Mouse (Mus musculus) heart, embryonic 15.5 days (tissue): ENCODE data around the gene Auts2. TPM values are rescaled to one million over a fixed set of nuclear protein-coding genes. Genes with fewer than 3 reads are reported as not detected.

Source experiments
- ATAC-seq: fragments of 200-750 bp; cut with Nextera tagmentation; replicated peaks from 2 replicates; pipeline ENCODE4 v1.8.0; 2017; ENCODE audit warnings: low read depth, moderate TSS enrichment; ENCODE audit not compliant: insufficient number of reproducible peaks, insufficient read depth, low FRiP score
- H3K27ac ChIP-seq: fragments of 300-500 bp; sonication (generic); 2 replicates; pipeline ENCODE4 v1.5.1; 2015; ENCODE audit warnings: mild to moderate bottlenecking, inconsistent platforms
- H3K27me3 ChIP-seq: fragments of 300-500 bp; sonication (generic); 2 replicates; pipeline ENCODE4 v1.6.1; 2015; ENCODE audit warnings: inconsistent platforms
- H3K36me3 ChIP-seq: fragments of 300-500 bp; sonication (generic); 2 replicates; pipeline ENCODE4 v1.6.1; 2015; ENCODE audit warnings: mild to moderate bottlenecking, inconsistent platforms
- H3K4me1 ChIP-seq: fragments of 300-500 bp; sonication (generic); replicated peaks from 2 replicates; pipeline ENCODE4 v1.6.1; 2015; ENCODE audit warnings: inconsistent platforms
- H3K4me2 ChIP-seq: fragments of 300-500 bp; sonication (generic); 2 replicates; pipeline ENCODE4 v1.6.1; 2015; ENCODE audit warnings: inconsistent platforms, mild to moderate bottlenecking, moderate library complexity
- H3K4me3 ChIP-seq: fragments of 300-500 bp; sonication (generic); 2 replicates; pipeline ENCODE4 v1.5.1; 2015; ENCODE audit warnings: mild to moderate bottlenecking, inconsistent platforms
- H3K9ac ChIP-seq: fragments of 300-500 bp; sonication (generic); 2 replicates; pipeline ENCODE4 v1.6.1; 2015; ENCODE audit warnings: mild to moderate bottlenecking, inconsistent platforms
- H3K9me3 ChIP-seq: fragments of 300-500 bp; sonication (generic); replicated peaks from 2 replicates; pipeline ENCODE4 v1.6.1; 2016; ENCODE audit warnings: inconsistent platforms
- WGBS: fragments of 180-500 bp; shearing (Covaris S2); methylation state at CpG from one replicate; pipeline ENCODE4 v1.1.7; 2015; ENCODE audit warnings: mixed read lengths; 5-methylcytosine and 5-hydroxymethylcytosine counted together
- polyA plus RNA-seq: library from polyadenylated mRNA; unstranded; fragments of >200 nt; fragmentation: Nextera tagmentation; extraction: Ambion mirVana; gene quantifications from 2 replicates; pipeline ENCODE4 v1.2.1, GENCODE M21; 2015

The Auts2 gene
- polyA plus RNA-seq, 1 experiment from 2014 or later = 12.9 TPM

- WGBS = 63% methylated on average over 4 of the region's 4 CpGs
- peaks cover 23% of the 10 kb centered on the region for H3K4me1 ChIP-seq
- H3K27ac ChIP-seq = no peak overlapping the region
- no peak overlapping the region for H3K4me2 ChIP-seq
- H3K9me3 ChIP-seq = no peaks in the 10 kb centered on the region
- H3K27me3 ChIP-seq = no peaks in the 10 kb centered on the region
- ATAC-seq = no peak
- H3K36me3 ChIP-seq = no peaks in the 10 kb centered on the region
- H3K9ac ChIP-seq = no peak overlapping the region
- H3K4me3 ChIP-seq = no peak overlapping the region
Measured at GRCm38 (mm10) chr5:131729456-131729855, 813.7 kb downstream of the Auts2 start.

- ATAC-seq = peak; percentile 75
- 56% methylated on average over 4 of the region's 4 CpGs for WGBS
- H3K9ac ChIP-seq = no peak overlapping the region
- no peaks in the 10 kb centered on the region for H3K9me3 ChIP-seq
- no peaks in the 10 kb centered on the region for H3K36me3 ChIP-seq
- peaks cover 15% of the 10 kb centered on the region for H3K4me1 ChIP-seq
- no peak overlapping the region for H3K4me2 ChIP-seq
- no peaks in the 10 kb centered on the region for H3K27me3 ChIP-seq
- H3K27ac ChIP-seq = 0 out of 2 replicates have a peak overlapping the region, but pooled peaks have one; percentile 52
- H3K4me3 ChIP-seq = no peak overlapping the region
Measured at GRCm38 (mm10) chr5:131727909-131728308, 815.2 kb downstream of the Auts2 start.

DNA sequence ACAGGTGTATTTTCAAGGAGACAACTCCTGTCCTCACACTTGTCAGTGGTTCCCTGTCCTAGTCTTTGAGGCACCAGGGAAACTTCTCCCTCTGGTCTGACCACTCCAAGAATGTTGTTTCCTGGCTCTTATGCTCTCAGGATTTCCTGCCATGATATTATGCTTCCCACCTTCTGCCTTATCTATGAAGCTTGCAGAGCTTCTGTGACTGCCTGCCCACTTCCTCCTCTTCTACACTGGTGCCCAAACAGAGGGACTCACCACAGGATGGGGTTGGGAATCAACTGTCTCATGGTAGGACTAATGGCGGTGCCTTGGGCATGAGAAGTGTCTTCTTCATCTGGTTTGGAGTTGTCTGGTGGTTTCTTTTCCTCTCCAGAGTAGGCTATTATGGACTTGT is 818.6 kb downstream of the Auts2 start:
- Histone ChIP-seq H3K9ac (no peak overlapping the region), H3K4me3 (no peak overlapping the region)
- no peak for ATAC-seq

GRCm38 (mm10) chr5:131722791-131723190 is 820.4 kb downstream of the Auts2 start:
- no peaks in the 10 kb centered on the region for H3K27me3 ChIP-seq
- no peak overlapping the region for H3K4me2 ChIP-seq
- no peak overlapping the region for H3K9ac ChIP-seq
- no peaks in the 10 kb centered on the region for H3K36me3 ChIP-seq
- no peaks in the 10 kb centered on the region for H3K9me3 ChIP-seq
- ATAC-seq = no peak
- H3K27ac ChIP-seq = no peak overlapping the region
- no peak overlapping the region for H3K4me3 ChIP-seq
- 86% methylated on average over 6 of the region's 6 CpGs for WGBS
- peaks cover 7% of the 10 kb centered on the region; the same call in 1 of the 2 replicates for H3K4me1 ChIP-seq

More for the DNA sequence above, 818.6 kb downstream of the Auts2 start:
- no peaks in the 10 kb centered on the region for H3K36me3 ChIP-seq
- peaks cover 12% of the 10 kb centered on the region for H3K4me1 ChIP-seq
- WGBS = 84% methylated on average over 1 of the region's 1 CpGs
- H3K9me3 ChIP-seq = no peaks in the 10 kb centered on the region
- no peaks in the 10 kb centered on the region for H3K27me3 ChIP-seq
- no peak overlapping the region for H3K27ac ChIP-seq
- no peak overlapping the region for H3K4me2 ChIP-seq

DNA sequence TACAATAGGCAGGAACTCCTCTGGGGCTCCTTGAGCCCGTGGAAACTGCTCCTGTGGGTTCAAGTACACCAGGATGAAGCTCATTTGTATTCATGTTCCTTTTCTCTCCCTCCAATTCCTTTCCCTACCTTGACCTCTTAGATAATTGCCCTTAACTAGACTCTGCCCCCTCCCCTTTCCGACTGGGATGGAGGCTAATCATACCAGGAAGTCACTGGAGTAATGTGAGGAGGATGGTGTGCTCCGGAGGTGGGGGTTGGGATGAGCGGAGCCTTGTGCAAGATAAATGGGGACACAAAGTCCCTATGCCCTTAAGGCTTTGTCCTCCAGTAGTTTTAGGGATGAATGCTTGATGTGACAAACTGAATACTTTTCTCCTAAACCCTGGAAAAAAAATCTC is 820.8 kb downstream of the Auts2 start:
- H3K36me3 ChIP-seq = no peaks in the 10 kb centered on the region
- no peak overlapping the region for H3K9ac ChIP-seq
- H3K4me1 ChIP-seq = 0 out of 2 replicates have a peak, but pooled peaks cover 3% of the 10 kb centered on the region
- no peak overlapping the region for H3K4me2 ChIP-seq
- H3K9me3 ChIP-seq = no peaks in the 10 kb centered on the region
- no peaks in the 10 kb centered on the region for H3K27me3 ChIP-seq
- ATAC-seq = no peak
- 49% methylated on average over 4 of the region's 4 CpGs for WGBS
- no peak overlapping the region for H3K27ac ChIP-seq
- H3K4me3 ChIP-seq = no peak overlapping the region

- no peak overlapping the region for H3K9ac ChIP-seq
- H3K9me3 ChIP-seq = no peaks in the 10 kb centered on the region
- no peak overlapping the region for H3K4me3 ChIP-seq
- H3K36me3 ChIP-seq = no peaks in the 10 kb centered on the region
- no peaks in the 10 kb centered on the region for H3K4me1 ChIP-seq
- H3K27me3 ChIP-seq = no peaks in the 10 kb centered on the region
- no peak overlapping the region for H3K4me2 ChIP-seq
- WGBS = 76% methylated on average over 13 of the region's 13 CpGs
- no peak overlapping the region for H3K27ac ChIP-seq
- ATAC-seq = no peak
Measured at GRCm38 (mm10) chr5:131718013-131718412, 825.1 kb downstream of the Auts2 start.

- no peak for ATAC-seq
- no peaks in the 10 kb centered on the region for H3K9me3 ChIP-seq
- H3K4me3 ChIP-seq = no peak overlapping the region
Measured at GRCm38 (mm10) chr5:131717359-131717965, 825.7 kb downstream of the Auts2 start.

GRCm38 (mm10) chr5:131714979-131715378 is 828.2 kb downstream of the Auts2 start:
- ATAC-seq = no peak
- H3K27ac ChIP-seq = no peak overlapping the region
- H3K9me3 ChIP-seq = no peaks in the 10 kb centered on the region
- no peaks in the 10 kb centered on the region for H3K27me3 ChIP-seq
- 65% methylated on average over 5 of the region's 5 CpGs for WGBS
- H3K36me3 ChIP-seq = no peaks in the 10 kb centered on the region
- no peak overlapping the region for H3K9ac ChIP-seq
- H3K4me2 ChIP-seq = no peak overlapping the region
- H3K4me1 ChIP-seq = 0 out of 2 replicates have a peak, but pooled peaks cover 2% of the 10 kb centered on the region
- H3K4me3 ChIP-seq = no peak overlapping the region

More at GRCm38 (mm10) chr5:131717359-131717965, 825.7 kb downstream of the Auts2 start:
- Histone ChIP-seq H3K4me1 (no peaks in the 10 kb centered on the region), H3K27me3 (no peaks in the 10 kb centered on the region), H3K27ac (no peak overlapping the region), H3K4me2 (no peak overlapping the region), H3K36me3 (no peaks in the 10 kb centered on the region), H3K9ac (no peak overlapping the region)
- 81% methylated on average over 19 of the region's 19 CpGs for WGBS

DNA sequence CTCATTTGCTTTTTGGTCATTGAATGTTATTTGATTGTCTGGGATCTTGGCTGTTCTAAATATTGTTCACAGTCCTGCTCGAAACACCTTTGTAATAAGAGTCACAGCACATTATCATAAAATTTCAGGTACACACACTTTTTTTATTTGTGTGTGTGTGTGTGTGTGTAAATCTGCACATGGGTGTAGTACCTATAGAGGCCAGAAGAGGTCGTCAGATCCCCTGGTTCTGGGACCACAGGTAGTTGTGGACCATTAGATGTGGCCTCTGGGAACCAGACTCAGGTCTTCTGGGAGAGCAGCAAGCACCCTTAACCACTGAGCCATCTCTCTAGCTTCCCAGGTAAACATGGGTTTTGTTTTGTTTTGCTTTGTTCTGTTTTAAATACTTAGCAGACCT is 830.7 kb downstream of the Auts2 start:
- no peak for ATAC-seq
- no peak overlapping the region for H3K9ac ChIP-seq
- 0 out of 2 replicates have a peak, but pooled peaks cover 2% of the 10 kb centered on the region for H3K4me1 ChIP-seq
- no peak overlapping the region for H3K4me2 ChIP-seq
- no peak overlapping the region for H3K27ac ChIP-seq
- no peaks in the 10 kb centered on the region for H3K27me3 ChIP-seq
- H3K9me3 ChIP-seq = no peaks in the 10 kb centered on the region
- H3K36me3 ChIP-seq = no peaks in the 10 kb centered on the region
- H3K4me3 ChIP-seq = no peak overlapping the region
- WGBS = 73% methylated on average over 2 of the region's 2 CpGs

- no peak overlapping the region for H3K4me2 ChIP-seq
- ATAC-seq = no peak
- H3K9ac ChIP-seq = no peak overlapping the region
- H3K4me3 ChIP-seq = no peak overlapping the region
- no peaks in the 10 kb centered on the region for H3K27me3 ChIP-seq
- H3K9me3 ChIP-seq = no peaks in the 10 kb centered on the region
- no peaks in the 10 kb centered on the region for H3K36me3 ChIP-seq
- no peak overlapping the region for H3K27ac ChIP-seq
- WGBS = 67% methylated on average over 5 of the region's 5 CpGs
- H3K4me1 ChIP-seq = 0 out of 2 replicates have a peak, but pooled peaks cover 2% of the 10 kb centered on the region
Measured at GRCm38 (mm10) chr5:131711474-131712129, 831.5 kb downstream of the Auts2 start.

- Histone ChIP-seq H3K27ac (no peak overlapping the region), H3K4me1 (0 out of 2 replicates have a peak, but pooled peaks cover 2% of the 10 kb centered on the region), H3K36me3 (no peaks in the 10 kb centered on the region), H3K9me3 (no peaks in the 10 kb centered on the region), H3K4me2 (no peak overlapping the region), H3K27me3 (no peaks in the 10 kb centered on the region), H3K4me3 (no peak overlapping the region), H3K9ac (no peak overlapping the region)
- no peak for ATAC-seq
- 60% methylated on average over 8 of the region's 8 CpGs for whole genome bisulfite sequencing
Measured at GRCm38 (mm10) chr5:131710735-131711473, 832.2 kb downstream of the Auts2 start.
